Mouse (Mus musculus) cerebellum, postnatal 14 days (tissue): ENCODE results near the gene Cryz.
A peak's percentile ranks its signal among the peaks of the same experiment; 100 is the strongest.

ENCODE experiments used
- DNase-seq, 2 experiments: peaks; one replicate each; pipeline ENCODE4 v3.0.0; 2021; ENCODE audit warnings: mixed read lengths in 2 of 2

Cryz gene

GRCm38 (mm10) chr3:154596488-154596933 is at the start of gene Cryz:
Gene Cryz (plus strand): TSS chr3:154596711.
- peak; percentile 97 for DNase-seq

GRCm38 (mm10) chr3:154547549-154548426 is 48.7 kb upstream of the Cryz start:
- no peak for DNase-seq

- no peak for DNase-seq
These were observed 47.6 kb upstream of the Cryz start for GRCm38 (mm10) chr3:154548868-154549301.

GRCm38 (mm10) chr3:154550326-154551034 is 46.0 kb upstream of the Cryz start:
- no peak for DNase-seq

- DNase-seq = no peak
These were observed 45.5 kb upstream of the Cryz start for GRCm38 (mm10) chr3:154551035-154551411.

- no peak for DNase-seq
These were observed 34.3 kb upstream of the Cryz start for GRCm38 (mm10) chr3:154562192-154562591.

- no peak for DNase-seq
These were observed 31.1 kb upstream of the Cryz start for GRCm38 (mm10) chr3:154565437-154565836.

- peak; percentile 28 to 32 for DNase-seq
These were observed 26.4 kb upstream of the Cryz start for GRCm38 (mm10) chr3:154570029-154570575.

GRCm38 (mm10) chr3:154570786-154571185 is 25.7 kb upstream of the Cryz start:
- peak; percentile 10 to 22 for DNase-seq

- DNase-seq = peak; percentile 85 to 88
These were observed 24.1 kb upstream of the Cryz start for GRCm38 (mm10) chr3:154572341-154572972.

- DNase-seq = no peak
These were observed 22.8 kb upstream of the Cryz start for GRCm38 (mm10) chr3:154573666-154574065.

- DNase-seq = no peak
These were observed 18.6 kb upstream of the Cryz start for GRCm38 (mm10) chr3:154577895-154578294.

- DNase-seq = no peak
These were observed 12.2 kb upstream of the Cryz start for GRCm38 (mm10) chr3:154584351-154584750.

- DNase-seq = no peak
These were observed 5.5 kb upstream of the Cryz start for GRCm38 (mm10) chr3:154590971-154591370.

- DNase-seq = no peak
These were observed 4.9 kb upstream of the Cryz start for GRCm38 (mm10) chr3:154591621-154592020.

- DNase-seq = no peak
These were observed 2.9 kb upstream of the Cryz start for GRCm38 (mm10) chr3:154593596-154593995.

- no peak for DNase-seq
These were observed 2.4 kb upstream of the Cryz start for GRCm38 (mm10) chr3:154594156-154594555.

GRCm38 (mm10) chr3:154596934-154597554 is 533 bp downstream of the Cryz start, which contains the start of gene Tyw3:
Gene Tyw3 (minus strand): TSS chr3:154597104.
- DNase-seq = peak; percentile 99

GRCm38 (mm10) chr3:154597561-154597960 is 1.1 kb downstream of the Cryz start:
- DNase-seq = no peak

GRCm38 (mm10) chr3:154602141-154602540 is 5.6 kb downstream of the Cryz start:
- no peak for DNase-seq

- DNase-seq = no peak
These were observed 8.4 kb downstream of the Cryz start for GRCm38 (mm10) chr3:154604871-154605270.

GRCm38 (mm10) chr3:154607896-154608295 is 11.4 kb downstream of the Cryz start:
- DNase-seq = no peak
